Mouse (Mus musculus): ENCODE data around the gene Car10.

GRCm38 (mm10) chr11:93497896-93498295 lies 400.1 kb downstream of the Car10 start:
- TF ChIP-seq CTCF (IDR thresholded peaks at IDR 0.05; ENCODE audit: extremely low read depth, insufficient read length, insufficient replicate concordance, low read depth, low read length) = no peak
- no peak for TF ChIP-seq POLR2A (IDR thresholded peaks at IDR 0.05; ENCODE audit: low read depth, low read length)

All from small intestine, adult 2 months (tissue).